Mouse (Mus musculus) lung, adult 2 months (tissue): ENCODE measurements at regions not wholly inside any gene's neighbourhood (a gene's known extent, or its start where the extent isn't known, plus 50 kb on each side); places are given as distances from the start of the nearest gene placed in this dataset.

Source experiments
- DNase-seq: peaks from one replicate; pipeline ENCODE4 v3.0.0; 2022
- H3K4me1 ChIP-seq: fragments of 200-500 bp; 2 replicates; pipeline ENCODE4 v1.6.1; 2011; ENCODE audit warnings: low read length; ENCODE audit not compliant: control insufficient read depth, insufficient read depth
- H3K4me3 ChIP-seq: fragments of 200-500 bp; replicated peaks from 2 replicates; pipeline ENCODE3; 2011; ENCODE audit warnings: low read depth, mild to moderate bottlenecking, control low read depth, low read length; ENCODE audit errors: extremely low read depth
- CTCF ChIP-seq: fragments of 200-500 bp; IDR thresholded peaks from 2 replicates; pipeline ENCODE4 v1.5.1; 2011; ENCODE audit warnings: mild to moderate bottlenecking, low read length, control low read depth; ENCODE audit not compliant: insufficient read depth
- POLR2A ChIP-seq: fragments of 200-500 bp; IDR thresholded peaks from 2 replicates; pipeline ENCODE4 v1.6.1; 2011; ENCODE audit warnings: low read depth, mild to moderate bottlenecking, control low read depth, low read length, borderline replicate concordance; ENCODE audit errors: extremely low read depth
- WGBS: fragments of 180-500 bp; shearing (Covaris S2); methylation state at CpG from one replicate; pipeline ENCODE4 v1.1.7; 2018; 5-methylcytosine and 5-hydroxymethylcytosine counted together

GRCm38 (mm10) chr3:77051884-77052283 is 977.8 kb downstream of the Fstl5 start:
- H3K4me3 ChIP-seq, result no peak overlapping the region
- H3K4me1 ChIP-seq, result no peaks in the 10 kb centered on the region
- no peak for DNase-seq
- TF ChIP-seq CTCF (no peak), POLR2A (no peak)
- WGBS, result 82% methylated on average over 1 of the region's 1 CpGs

- H3K4me1 ChIP-seq, result no peaks in the 10 kb centered on the region
- H3K4me3 ChIP-seq, result no peak overlapping the region
- TF ChIP-seq POLR2A (no peak), CTCF (no peak)
- DNase-seq, result no peak
Observed at GRCm38 (mm10) chr3:77075055-77075454, 1001.0 kb downstream of the Fstl5 start.

GRCm38 (mm10) chr3:77091812-77092211 is 1017.7 kb downstream of the Fstl5 start:
- no peak for DNase-seq
- no peaks in the 10 kb centered on the region for H3K4me1 ChIP-seq
- TF ChIP-seq POLR2A, result no peak
- no peak for TF ChIP-seq CTCF
- no peak overlapping the region for H3K4me3 ChIP-seq
- WGBS, result 45% methylated on average over 3 of the region's 3 CpGs

GRCm38 (mm10) chr3:77112969-77113368 is 1038.9 kb downstream of the Fstl5 start:
- DNase-seq, result no peak
- TF ChIP-seq POLR2A (no peak), CTCF (no peak)
- H3K4me3 ChIP-seq, result no peak overlapping the region
- no peaks in the 10 kb centered on the region for H3K4me1 ChIP-seq
- 35% methylated on average over 2 of the region's 2 CpGs for WGBS

GRCm38 (mm10) chr3:77120581-77120980 is 1046.5 kb downstream of the Fstl5 start:
- Histone ChIP-seq H3K4me1 (no peaks in the 10 kb centered on the region), H3K4me3 (no peak overlapping the region)
- WGBS, result 88% methylated on average over 8 of the region's 8 CpGs
- no peak for DNase-seq
- TF ChIP-seq CTCF, result no peak

- 53% methylated on average over 1 of the region's 1 CpGs for WGBS
- no peaks in the 10 kb centered on the region for H3K4me1 ChIP-seq
- no peak overlapping the region for H3K4me3 ChIP-seq
- no peak for DNase-seq
- TF ChIP-seq CTCF, result no peak
Observed at GRCm38 (mm10) chr3:77151636-77152035, 1077.6 kb downstream of the Fstl5 start.

- TF ChIP-seq POLR2A (no peak), CTCF (no peak)
- no peak overlapping the region for H3K4me3 ChIP-seq
- 76% methylated on average over 1 of the region's 1 CpGs for WGBS
Observed at GRCm38 (mm10) chr3:77197828-77198227, 1123.8 kb downstream of the Fstl5 start.

GRCm38 (mm10) chr3:77198265-77198664 is 1124.2 kb downstream of the Fstl5 start:
- TF ChIP-seq CTCF, result no peak
- TF ChIP-seq POLR2A, result no peak
- H3K4me1 ChIP-seq, result no peaks in the 10 kb centered on the region
- H3K4me3 ChIP-seq, result no peak overlapping the region
- peak; percentile 5 for DNase-seq
- WGBS, result 62% methylated on average over 2 of the region's 2 CpGs

More at GRCm38 (mm10) chr3:77197828-77198227, 1123.8 kb downstream of the Fstl5 start:
- no peaks in the 10 kb centered on the region for H3K4me1 ChIP-seq
- DNase-seq, result no peak

GRCm38 (mm10) chr3:77226007-77226406 is 1151.9 kb downstream of the Fstl5 start:
- no peak for DNase-seq
- no peak for TF ChIP-seq POLR2A
- no peak for TF ChIP-seq CTCF
- H3K4me1 ChIP-seq, result no peaks in the 10 kb centered on the region

More at GRCm38 (mm10) chr3:77226007-77226406, 1151.9 kb downstream of the Fstl5 start:
- no peak overlapping the region for H3K4me3 ChIP-seq
- WGBS, result 45% methylated on average over 1 of the region's 1 CpGs
